Mouse (Mus musculus) right cerebral cortex, postnatal 14 days (tissue): Measurements from ENCODE around the gene Rgl1.
A peak's percentile ranks its signal among the peaks of the same experiment; 100 is the strongest.

ENCODE experiments used
- DNase-seq: peaks from one replicate; pipeline ENCODE4 v3.0.0; 2022

Gene Rgl1

DNA sequence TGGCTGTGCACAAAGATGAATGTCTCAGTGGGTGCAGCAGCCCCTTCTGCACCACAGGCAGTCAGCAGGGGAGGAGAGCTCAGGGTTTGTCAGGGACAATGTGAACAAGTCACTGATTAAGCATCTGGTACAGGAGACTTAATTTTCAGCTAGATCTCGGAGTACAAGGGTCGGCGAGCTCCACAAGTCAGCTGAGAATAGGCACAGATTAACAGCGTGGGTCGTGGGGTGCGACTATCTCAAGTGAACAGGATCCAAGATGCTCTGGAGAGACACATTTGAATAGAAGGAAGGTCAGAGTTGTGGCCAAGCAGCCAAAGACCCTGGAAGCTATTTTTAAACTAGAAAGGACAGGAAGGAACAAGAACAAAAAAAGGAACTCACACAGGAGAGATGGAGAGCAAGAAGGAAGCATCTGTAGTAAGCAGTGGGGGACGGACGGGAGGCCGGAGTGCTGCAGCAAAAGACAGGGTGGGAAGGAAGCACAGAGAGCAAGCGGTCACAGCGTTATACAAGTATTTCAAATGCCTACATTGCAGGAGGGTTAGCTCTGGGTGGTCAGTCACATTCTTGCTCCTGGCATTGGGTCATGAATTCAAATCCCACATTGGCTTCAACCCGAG, 153.5 kb downstream of the Rgl1 start:
- DNase-seq, result no peak

DNA sequence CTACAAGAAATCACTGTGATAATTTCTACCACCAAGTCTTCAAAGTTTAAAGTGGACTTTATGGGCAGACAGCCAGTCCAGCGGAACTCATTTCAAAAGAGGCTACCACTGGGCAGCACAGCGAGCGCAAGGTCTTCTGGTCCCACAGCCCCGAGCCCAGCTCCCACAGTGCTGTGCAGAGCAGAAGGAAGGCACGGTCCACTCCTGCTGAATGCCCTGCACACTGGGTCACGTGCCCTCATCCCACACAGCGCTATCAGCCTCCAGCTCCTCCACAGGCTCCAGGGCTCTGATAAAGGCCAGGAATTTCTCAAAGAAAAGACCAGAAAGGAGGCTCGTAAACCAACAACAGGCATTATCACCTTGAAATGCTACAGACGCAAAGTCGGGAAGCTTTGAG, 156.6 kb downstream of the Rgl1 start:
- DNase-seq, result no peak

DNA sequence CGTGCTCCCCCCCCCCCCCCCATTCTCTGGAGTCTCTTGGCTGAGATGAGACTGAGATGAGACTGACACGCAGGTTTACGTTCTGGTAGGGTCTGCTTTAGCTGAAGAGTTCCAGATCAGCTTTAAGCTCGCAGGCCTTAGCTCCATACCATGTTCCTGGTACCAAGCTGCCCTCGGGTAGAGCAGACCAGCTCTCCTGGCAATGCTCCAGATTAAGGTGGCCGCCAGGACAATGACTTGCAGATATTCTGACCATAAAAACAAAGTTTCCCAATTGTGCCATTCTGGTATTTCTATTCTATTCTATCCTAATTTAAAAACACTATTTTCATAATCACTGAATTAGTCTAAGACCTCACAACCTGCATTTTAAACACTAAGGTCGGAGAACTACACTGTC, 157.1 kb downstream of the Rgl1 start:
- DNase-seq, result no peak

DNA sequence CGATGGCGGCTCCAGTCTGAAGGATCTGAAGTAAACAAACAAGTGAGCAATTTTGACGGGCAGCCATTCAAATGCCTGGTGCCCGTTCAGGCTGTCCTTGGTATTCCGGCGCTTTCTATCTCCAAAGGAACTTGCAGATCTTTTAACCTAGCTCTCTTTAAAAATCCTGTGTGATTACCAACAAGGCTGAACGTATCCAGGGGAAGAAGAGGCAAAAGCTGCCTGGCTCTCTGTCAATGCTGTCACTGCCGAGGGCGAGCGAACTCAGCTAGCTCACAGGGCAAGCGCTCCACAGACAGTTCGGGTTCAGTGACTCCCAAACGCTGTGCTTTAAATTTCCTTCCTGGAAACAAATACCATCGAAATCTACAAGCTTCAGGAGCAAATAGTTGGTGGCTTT, 158.4 kb downstream of the Rgl1 start:
- no peak for DNase-seq

DNA sequence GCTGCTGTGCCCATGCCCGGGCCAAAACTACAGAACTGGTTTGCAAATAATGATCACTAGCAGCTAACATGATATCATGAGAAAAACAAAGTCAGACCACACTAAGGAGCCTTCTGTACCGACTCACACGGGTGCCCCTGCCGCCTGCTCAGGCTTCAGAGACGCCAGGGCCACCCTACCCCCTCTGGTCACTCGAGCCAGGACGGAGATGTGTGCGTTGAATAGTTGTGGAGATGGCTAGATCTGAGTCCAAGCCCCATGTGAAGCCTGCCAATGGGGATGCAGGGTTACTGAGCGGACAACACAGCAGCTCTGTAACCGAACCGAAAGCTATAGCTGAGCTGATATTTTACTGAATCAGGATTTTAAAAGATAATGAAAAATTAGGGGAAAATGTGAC, 159.4 kb downstream of the Rgl1 start:
- DNase-seq, result no peak

DNA sequence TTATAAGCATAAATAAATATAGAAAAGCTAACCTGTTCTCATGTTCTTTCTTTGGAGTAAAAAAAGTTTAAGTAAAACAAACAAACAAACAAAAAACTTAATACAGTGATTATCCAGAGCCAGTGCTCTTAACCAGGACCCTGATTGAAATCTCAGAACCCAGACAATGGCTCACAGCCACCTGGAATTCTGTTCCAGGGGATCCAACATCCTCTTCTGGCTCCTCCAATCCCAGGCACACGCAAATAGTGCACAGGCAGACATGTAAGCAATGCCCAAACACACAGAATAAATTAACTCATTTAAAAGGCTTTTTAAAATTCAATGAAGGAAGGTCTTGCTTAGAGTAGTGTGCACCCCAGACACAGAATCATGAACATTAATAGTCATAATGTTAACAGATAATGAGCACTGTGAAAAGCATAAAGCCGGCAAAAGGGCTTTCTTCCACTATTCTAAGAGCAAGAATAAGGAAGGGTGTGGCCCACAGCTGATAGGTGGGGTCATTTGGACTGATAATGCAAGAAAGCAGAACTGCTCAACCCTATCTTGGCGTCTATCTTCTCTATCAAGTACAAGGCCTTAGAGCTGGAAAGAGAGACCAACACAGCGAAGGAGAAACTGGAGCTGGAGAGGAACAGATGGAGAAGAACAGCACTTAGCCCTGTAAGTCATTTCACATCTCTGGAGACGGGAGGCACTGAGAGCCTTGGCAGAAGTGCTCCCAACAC, 160.1 kb downstream of the Rgl1 start:
- DNase-seq, result no peak

DNA sequence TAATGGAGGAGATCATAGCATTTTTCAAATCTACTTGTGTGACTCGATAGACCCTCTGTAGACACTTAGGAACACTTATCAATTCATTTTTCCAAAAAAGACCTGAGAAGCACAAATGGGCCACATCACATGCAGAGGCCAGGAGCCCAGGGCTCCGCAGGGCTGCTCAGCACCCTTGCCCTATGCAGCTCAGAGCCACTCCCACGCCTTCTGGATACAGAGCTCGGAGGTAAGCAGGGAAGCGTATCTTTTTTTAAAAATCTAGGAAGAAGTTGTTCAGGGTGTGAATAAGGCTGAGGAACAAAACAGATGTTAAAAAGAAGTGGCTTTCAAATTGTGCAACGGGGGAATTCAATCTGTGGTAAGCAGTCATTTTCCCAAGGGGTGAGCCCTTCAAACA, 162.0 kb downstream of the Rgl1 start:
- DNase-seq, result no peak

DNA sequence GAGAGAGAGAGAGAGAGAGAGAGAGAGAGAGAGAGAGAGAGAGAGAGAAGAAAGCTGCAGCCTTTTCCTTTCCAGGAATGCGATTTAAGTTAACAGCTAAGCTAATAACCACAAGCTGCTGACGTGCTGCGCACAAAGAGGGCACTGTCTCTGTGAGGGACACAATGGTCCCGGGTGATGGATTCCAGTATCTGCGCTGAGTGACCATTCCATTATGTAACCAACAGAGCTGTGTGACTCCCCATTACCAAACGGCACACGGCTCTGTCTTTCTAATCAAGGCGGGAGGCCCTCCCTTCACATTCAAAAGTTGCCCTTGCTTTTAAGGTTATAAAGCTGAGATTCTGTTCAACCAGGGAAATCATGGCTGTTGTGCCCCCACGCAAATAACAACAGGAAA, 162.5 kb downstream of the Rgl1 start:
- DNase-seq, result no peak

DNA sequence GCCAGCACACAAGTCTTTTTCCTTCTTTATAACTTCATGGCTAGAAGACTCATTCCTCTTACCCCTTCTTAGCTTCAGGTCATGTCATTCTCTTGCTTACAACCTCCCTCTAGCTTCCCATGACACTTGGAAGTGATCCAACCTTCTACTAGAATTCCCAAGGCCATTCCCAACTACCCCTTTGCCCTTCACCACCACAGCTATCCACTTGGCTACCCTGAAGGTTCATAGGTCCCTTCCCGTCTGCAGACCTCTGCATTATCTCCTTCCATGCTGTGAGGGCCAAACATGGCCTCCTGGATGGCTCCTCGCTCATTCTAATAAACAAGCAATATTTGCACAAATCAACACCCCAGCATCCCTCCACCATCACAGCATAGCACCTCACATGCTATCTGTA, 165.7 kb downstream of the Rgl1 start:
- no peak for DNase-seq

DNA sequence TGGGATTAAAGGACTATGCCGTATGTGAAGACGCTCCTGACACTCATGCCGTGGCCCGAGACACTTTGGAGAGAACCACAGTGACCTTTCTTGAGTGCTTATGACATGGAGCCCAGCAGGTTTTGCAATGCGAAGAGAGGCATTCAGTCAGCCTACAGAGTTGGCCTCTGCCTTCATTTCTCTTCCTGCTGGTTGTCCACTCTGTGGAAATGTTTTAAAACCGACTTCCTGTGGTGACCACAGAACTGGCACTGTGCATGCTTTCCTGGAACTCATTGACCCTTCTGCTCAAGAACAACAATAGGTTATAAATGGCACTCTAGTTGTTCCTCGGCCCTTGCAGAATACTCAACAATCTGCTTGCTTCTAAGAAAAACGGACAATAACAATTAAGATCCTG, 166.8 kb downstream of the Rgl1 start:
- DNase-seq, result no peak

DNA sequence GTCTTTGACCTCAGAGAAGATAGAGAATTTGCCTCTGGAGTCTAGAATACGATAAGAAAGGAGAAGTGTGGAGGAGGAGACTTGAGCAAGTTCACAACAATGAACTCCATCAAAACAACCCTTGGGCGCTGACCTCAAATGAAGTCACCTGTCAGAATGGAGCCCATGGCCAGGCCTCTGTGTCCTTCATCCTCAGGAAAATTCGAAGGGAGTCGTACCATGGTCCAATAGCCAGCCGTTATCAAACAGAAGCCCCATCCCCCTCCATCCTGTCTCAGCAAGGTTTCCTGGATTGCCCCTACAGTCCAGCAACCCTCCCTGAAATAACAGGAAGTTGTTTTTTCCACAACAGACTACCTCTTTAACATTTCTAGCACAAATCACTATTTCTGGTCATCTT, 171.5 kb downstream of the Rgl1 start:
- DNase-seq, result no peak

DNA sequence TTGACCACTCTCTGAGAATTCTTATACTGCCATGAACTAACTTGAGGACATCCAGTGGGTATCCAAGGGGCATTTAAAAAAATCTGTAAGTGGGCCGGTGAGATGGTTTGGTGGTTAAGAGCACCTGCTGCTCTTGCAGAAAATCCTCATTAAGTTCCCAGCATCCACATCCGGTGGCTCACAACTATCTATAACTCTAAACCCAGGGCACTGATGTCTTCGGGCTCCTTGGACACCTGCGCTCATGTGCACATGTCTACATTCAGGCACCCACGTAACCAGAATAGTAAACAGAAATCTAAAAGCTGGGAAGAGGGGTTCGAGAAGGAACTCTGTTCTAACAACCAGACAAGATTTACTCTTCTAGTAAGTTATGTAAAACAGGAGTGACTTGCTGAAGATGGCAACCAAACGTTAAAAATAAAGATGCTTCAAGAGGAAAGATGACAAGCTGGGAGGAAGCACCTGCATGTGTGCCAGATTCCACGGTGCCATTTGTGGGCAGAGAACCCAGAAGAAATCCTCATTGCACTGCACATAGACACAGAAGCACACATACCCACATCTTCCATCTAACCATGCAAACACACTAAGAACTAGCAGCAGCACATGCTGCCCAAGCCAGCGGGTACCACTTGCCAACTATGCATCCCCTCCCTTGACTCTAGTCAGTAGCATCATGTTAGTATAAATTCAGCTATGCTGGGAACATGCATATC, 172.2 kb downstream of the Rgl1 start:
- DNase-seq, result no peak

DNA sequence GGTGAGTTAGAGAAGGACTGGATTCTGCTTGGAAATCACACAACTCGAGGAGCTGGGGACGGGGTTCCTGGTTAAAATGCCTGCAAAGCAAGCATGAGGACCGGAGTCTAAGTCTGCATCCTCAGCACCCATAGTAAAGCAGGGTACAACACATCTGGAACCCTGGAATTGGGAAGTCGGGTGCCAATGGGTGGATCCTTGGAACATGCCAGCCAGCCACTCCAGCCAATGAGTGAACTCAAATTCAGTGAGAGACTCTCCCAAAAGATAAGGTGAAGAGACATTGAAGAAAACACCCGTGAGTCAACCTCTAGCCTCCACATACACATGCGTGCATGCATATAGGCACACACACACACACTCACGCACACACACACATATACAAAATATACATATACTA, 172.8 kb downstream of the Rgl1 start:
- no peak for DNase-seq

DNA sequence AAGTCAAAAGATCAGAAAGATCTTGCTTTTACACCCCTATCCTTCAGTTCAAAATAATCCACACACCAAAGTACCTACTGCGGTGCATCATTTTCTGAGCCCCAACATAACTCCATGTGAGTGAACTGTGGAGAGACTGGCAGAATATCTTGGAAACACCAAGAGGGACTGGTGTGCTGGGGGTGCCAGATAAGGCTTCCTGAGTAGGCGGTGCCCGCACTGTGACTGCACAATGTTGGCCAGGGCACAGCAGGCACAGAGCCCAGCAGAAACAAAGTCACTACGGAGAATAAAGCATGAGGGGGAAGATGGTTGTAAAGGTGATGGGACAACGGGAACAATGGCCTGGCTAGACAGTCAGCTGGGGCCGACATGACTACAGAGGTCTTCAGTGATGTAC, 173.5 kb downstream of the Rgl1 start:
- DNase-seq, result no peak

DNA sequence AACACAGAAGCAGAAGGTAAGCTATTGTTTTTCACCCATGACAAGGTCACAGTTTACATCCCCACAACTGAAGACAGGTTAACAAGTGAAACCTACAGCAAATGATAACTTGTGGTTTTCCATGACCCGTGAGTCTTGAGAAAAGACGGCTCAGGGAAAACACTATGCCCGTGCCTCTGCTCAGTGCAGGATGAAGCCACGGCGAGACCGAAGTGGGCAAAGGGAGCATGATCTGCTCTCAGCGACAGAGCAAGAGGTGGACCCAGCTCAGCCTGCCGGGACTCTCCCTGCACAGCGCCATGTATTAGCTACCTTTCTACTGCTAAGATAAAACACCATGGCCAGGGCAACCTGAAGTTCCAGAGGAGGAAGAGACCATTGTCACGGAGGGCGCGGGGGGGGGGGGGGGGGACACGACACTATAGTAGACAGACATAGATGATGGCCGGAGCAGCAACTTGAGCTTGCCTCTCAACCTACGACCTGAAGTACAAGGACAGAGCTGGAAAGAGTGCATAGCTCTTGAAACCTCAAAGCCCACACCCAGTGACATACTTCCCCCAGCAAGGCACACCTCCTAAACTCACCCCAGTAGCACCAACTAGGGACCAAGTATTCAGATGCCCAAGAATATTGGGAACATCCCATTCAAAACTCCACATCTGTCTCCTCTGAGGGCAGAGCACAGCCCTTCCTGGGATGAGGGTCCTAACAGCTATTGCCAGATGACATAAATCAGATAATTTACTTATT, 174.2 kb downstream of the Rgl1 start:
- no peak for DNase-seq

DNA sequence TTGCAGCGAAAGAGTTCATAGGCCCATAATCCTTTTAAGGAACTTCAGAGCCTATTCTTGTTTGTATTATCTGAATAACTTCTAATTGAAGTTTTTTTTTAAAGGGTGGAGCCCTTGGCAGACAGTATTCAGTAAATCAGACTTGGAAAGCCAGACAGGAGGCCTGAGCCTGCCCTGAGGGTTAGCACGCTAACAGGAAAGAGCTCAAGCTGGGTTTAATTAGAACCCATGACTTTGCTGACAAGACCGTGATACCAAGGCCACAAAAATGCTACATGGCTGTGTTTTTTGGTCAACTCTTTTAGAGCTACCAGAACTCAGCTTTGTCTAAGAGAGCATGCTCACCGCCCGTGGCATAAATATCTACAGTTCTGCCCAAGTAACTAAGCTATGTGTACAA, 175.8 kb downstream of the Rgl1 start:
- DNase-seq, result no peak

DNA sequence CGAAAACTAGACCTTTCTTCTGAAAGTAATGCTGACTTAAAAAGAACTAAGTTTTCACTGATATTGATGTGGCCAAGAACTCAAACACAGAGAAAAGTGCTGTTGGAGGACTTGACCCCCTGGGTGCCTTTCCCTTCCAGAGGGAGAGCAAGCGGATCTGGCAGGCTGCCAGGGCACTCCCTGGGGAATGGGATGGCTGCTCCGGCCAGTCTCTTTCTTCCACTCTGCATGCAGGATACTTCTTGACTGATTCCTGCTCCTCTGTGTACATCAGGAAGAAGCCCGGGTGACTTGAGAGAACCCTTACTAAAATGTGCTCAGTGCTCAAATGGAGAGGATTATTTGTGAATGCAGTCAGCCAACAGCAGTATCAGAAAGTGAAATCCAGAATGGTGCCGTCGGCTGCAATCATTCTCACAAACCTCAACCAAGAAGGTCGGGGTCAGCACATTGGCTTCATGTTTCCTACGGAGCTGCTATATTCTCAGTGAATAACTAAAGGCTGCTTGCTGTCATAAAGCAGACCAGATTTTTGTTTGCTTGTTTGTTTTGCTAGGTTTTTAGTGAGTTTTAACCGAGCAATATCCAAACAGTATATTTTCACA, 176.7 kb downstream of the Rgl1 start:
- peak; percentile 59 for DNase-seq

DNA sequence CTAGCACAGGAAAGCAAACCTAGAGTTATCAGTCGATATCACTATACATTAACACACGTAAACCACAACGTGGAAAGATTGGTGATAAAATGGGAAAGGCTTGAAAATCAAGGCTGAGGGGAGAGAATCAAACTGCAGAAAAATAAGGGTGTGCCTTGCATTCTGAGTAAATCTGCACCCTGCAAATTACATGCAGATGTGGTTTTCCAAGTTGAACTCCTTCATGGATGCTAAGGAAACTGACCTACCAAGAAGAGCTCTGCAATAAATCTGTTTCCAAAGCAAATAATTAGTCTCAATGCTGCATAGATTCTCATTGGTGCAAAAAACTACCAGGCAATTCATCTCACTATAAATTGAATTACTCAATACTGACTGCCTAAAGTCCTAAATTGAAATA, 178.7 kb downstream of the Rgl1 start:
- no peak for DNase-seq

DNA sequence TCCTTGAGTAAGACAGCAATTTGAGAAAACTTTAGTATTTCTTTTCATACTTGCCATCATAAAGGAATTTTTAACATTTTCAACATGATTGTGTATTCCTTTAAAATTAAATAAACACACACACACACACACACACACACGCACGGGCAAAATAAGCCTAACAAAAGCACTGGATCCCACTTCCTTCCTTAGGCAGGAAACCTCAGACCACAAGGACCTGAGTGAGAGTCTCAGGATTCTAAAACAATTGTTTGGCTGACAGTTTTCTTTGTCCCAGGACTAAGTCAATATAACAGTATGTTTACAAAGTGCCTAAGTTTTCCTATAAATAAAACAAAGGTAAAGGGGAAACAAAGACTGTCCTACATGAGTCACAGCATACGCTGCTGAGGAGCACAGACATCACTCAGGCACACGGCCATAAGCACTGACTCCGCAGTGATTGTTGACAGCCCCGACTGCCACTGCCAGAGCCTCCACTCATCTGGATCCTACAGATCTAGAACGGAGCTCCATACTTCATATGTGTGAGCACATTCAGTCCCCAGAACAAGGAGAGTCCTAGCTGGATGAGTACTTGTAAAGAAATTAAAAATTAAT, 180.7 kb downstream of the Rgl1 start:
- DNase-seq, result no peak

DNA sequence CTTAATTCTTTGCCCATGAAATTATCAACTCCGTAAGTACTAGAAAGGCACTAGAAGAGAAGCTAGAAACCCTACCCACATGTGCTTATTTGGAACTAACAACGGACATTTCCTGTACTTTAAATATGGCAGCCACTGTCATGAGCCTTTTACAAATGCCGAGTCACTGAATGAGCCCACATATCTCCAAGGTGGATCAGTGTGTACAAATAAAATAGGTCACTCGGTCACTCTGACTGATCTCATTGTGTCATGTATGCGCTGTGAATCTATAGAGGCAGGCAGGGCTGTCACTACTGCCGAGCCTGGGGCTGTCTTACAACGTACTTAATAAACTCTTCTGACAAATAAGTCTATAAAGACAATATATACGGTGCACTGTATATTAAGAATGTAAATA, 181.2 kb downstream of the Rgl1 start:
- DNase-seq, result no peak

DNA sequence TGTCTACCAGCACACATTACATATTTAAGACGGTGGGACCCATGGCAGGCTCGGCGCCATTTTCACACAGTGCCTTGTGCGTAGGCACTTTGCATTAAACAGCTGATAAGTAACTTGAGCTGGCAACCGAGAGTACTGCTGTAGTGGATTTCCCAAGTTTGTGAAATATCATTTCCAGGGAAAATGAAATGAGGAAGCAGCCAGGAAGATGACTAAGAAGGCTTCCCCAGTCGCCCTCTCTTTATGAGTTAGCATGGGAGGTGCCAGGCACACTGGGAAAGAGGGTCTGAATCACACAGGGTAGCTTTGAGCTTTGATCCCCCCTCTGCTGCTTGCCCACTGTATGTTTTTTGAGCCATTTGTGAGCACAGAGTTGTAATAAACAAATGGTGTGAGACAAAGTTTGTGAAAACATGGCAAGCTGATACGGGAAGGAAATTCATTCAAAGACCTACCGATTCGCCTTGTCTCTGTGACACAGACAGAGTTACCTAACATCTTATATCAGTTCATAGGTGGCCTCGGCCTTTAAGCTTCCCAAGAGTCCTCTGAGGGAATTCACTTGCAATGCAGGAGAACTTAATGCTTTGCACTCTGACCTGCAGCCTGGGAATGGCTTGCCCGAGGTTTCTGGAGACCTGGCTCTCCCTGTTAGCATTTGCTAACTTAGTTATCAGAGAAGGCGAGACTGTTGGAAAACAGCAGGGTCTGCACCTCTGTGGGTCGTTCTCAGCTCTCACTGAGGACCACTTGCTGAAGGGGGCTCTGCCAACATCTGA, 184.8 kb downstream of the Rgl1 start:
- no peak for DNase-seq

DNA sequence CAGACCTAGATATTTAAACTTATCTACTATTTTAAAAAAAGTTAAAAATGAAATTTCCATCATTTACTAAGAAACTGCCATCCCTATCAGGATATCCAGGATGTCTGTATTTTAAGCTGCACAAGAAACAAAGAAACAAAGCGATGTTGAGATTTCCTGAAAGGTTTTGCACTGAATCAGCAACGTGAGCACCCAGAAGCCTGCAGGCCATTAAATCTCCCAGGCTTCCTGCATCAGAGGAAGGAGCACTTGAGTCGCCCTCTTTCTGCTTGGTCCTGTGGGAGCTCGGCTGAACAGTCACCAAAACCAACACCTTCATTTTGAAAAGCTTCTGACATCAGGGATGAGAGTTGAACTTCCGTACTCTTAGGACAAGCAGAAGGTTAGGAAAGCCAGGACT, 187.2 kb downstream of the Rgl1 start:
- no peak for DNase-seq
